Mouse (Mus musculus) thymus, adult 2 months (tissue): Measurements from ENCODE around the gene Fars2.

Source experiments
- CTCF ChIP-seq: fragments of 200-500 bp; IDR thresholded peaks from 2 replicates; pipeline ENCODE4 v1.5.1; 2012; ENCODE audit warnings: mild to moderate bottlenecking, control low read depth, low read length, moderate library complexity, borderline replicate concordance; ENCODE audit not compliant: control insufficient read depth, poor library complexity, insufficient read depth; ENCODE audit errors: extremely low read depth
- POLR2A ChIP-seq: fragments of 200-500 bp; IDR thresholded peaks from 2 replicates; pipeline ENCODE4 v1.6.1; 2012; ENCODE audit warnings: mild to moderate bottlenecking, low read length, control low read depth, moderate library complexity; ENCODE audit not compliant: control insufficient read depth, poor library complexity, insufficient read depth; ENCODE audit errors: extremely low read depth

GRCm38 (mm10) chr13:36731016-36731930 is 614.1 kb downstream of the Fars2 start:
- TF ChIP-seq CTCF (no peak), POLR2A (no peak)
